Mouse (Mus musculus) limb, embryonic 14.5 days (tissue): Measurements from ENCODE around the gene Klhl18. TPM values are rescaled to one million over a fixed set of nuclear protein-coding genes. Genes with fewer than 3 reads are reported as not detected.

Source experiments
- ATAC-seq: fragments of 200-750 bp; cut with Nextera tagmentation; 2 replicates; pipeline ENCODE4 v1.8.0; 2017; ENCODE audit warnings: low read depth, moderate number of reproducible peaks, moderate TSS enrichment; ENCODE audit not compliant: low FRiP score
- DNase-seq: peaks from one replicate; pipeline ENCODE4 v3.0.0-alpha.2; 2015; ENCODE audit warnings: low spot score
- H3K27ac ChIP-seq: fragments of 300-500 bp; sonication (generic); replicated peaks from 2 replicates; pipeline ENCODE4 v1.5.1; 2014; ENCODE audit warnings: low read depth, mild to moderate bottlenecking, low read length, moderate library complexity, mixed read lengths
- H3K27me3 ChIP-seq: fragments of 300-500 bp; sonication (generic); 2 replicates; pipeline ENCODE4 v1.6.1; 2014; ENCODE audit warnings: low read length, mixed read lengths; ENCODE audit not compliant: control insufficient read depth, insufficient read depth
- H3K36me3 ChIP-seq: fragments of 300-500 bp; sonication (generic); 2 replicates; pipeline ENCODE4 v1.6.1; 2014; ENCODE audit warnings: mild to moderate bottlenecking, low read length, moderate library complexity, mixed read lengths; ENCODE audit not compliant: control insufficient read depth, insufficient read depth
- H3K4me1 ChIP-seq: fragments of 300-500 bp; sonication (generic); 2 replicates; pipeline ENCODE4 v1.6.1; 2014; ENCODE audit warnings: antibody characterized with exemption, low read length, mixed read lengths; ENCODE audit not compliant: control insufficient read depth, insufficient read depth
- H3K4me2 ChIP-seq: fragments of 300-500 bp; sonication (generic); replicated peaks from 2 replicates; pipeline ENCODE4 v1.6.1; 2014; ENCODE audit warnings: low read depth, mild to moderate bottlenecking, low read length, moderate library complexity; ENCODE audit not compliant: severe bottlenecking
- H3K4me3 ChIP-seq: fragments of 300-500 bp; sonication (generic); replicated peaks from 2 replicates; pipeline ENCODE4 v1.5.1; 2014; ENCODE audit warnings: low read length
- H3K9ac ChIP-seq: fragments of 300-500 bp; sonication (generic); 2 replicates; pipeline ENCODE4 v1.6.1; 2014; ENCODE audit warnings: mild to moderate bottlenecking, low read depth, low read length, moderate library complexity; ENCODE audit not compliant: severe bottlenecking
- H3K9me3 ChIP-seq: fragments of 300-500 bp; sonication (generic); 2 replicates; pipeline ENCODE4 v1.6.1; 2016; ENCODE audit warnings: low read length; ENCODE audit not compliant: control insufficient read depth
- POLR2A ChIP-seq: fragments of 200-500 bp; IDR thresholded peaks from 2 replicates; pipeline ENCODE4 v1.8.0; 2012; ENCODE audit warnings: inconsistent platforms, mild to moderate bottlenecking, moderate library complexity, borderline replicate concordance; ENCODE audit not compliant: insufficient read depth, insufficient read length; ENCODE audit errors: extremely low read depth
- WGBS: fragments of 180-500 bp; shearing (Covaris S2); extraction: QIAGEN DNeasy Blood & Tissue Kit; methylation state at CpG from one replicate; pipeline ENCODE4 v1.1.7; 2014; 5-methylcytosine and 5-hydroxymethylcytosine counted together
- polyA plus RNA-seq, 2 experiments: library from polyadenylated mRNA; depleted of rRNA in 1 of 2; stranded (reverse) in 1 of 2; unstranded in 1 of 2; fragments of >200 nt; fragmentation: Nextera tagmentation in 1 of 2; extraction: Ambion mirVana in 1 of 2; gene quantifications; 2 replicates each; pipeline versions ENCODE4 v1.2.1 to v1.2.3; 2012 to 2014

The Klhl18 gene
- polyA plus RNA-seq, 2 experiments = 11.0 to 21.0 TPM

DNA sequence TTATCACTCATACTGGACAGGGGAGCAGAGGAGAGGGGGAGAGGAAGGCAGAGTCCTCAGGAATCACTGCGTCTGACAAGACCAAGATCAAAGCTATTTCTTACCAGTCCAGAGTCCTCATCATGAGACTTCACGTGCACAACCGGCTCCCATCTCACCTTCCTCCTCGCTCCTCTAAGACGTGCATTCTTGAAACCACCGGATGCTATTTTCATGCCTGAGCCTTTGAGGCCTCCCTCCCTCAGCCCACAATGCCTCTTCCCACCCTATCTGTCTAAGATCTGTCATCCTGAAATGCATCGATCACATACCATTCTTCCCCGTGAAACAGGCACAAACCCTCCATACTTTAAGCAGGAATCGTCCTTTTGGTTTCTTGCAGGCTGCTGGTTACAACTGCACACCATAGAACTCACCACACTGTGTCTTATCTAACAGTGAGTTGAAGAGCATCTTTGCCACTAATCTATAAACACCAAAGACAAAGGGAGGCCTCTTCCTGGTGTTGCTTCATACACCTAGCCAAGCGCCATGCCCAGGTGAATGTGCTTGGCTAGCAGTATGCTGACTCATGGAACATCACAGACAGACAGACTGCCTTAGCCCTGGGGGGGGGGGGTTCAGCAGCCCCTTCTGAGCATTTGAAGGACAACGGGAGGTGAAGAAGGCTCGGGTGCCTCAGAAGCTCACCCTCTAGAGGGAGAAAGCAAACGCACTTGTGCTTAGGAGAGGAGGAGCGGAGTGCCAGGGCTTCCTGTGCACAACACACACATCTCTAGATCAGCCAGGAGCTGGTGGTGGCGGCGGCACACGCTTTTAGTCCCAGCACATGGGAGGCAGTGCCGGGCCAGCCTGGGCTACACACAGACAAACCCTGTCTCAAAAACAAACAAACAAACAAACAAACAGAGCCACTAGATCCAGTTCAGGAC, 15.3 kb downstream of the Klhl18 start:
- Histone ChIP-seq H3K4me3 (no peak overlapping the region), H3K9me3 (no peaks in the 10 kb centered on the region), H3K4me1 (no peaks in the 10 kb centered on the region), H3K36me3 (peaks cover 3% of the 10 kb centered on the region; the same call in 1 of the 2 replicates), H3K9ac (no peak overlapping the region), H3K4me2 (no peak overlapping the region), H3K27ac (no peak overlapping the region), H3K27me3 (no peaks in the 10 kb centered on the region)
- WGBS = 80% methylated on average over 18 of the region's 18 CpGs
- DNase-seq (no peak), ATAC-seq (no peak)
- TF ChIP-seq POLR2A = no peak

DNA sequence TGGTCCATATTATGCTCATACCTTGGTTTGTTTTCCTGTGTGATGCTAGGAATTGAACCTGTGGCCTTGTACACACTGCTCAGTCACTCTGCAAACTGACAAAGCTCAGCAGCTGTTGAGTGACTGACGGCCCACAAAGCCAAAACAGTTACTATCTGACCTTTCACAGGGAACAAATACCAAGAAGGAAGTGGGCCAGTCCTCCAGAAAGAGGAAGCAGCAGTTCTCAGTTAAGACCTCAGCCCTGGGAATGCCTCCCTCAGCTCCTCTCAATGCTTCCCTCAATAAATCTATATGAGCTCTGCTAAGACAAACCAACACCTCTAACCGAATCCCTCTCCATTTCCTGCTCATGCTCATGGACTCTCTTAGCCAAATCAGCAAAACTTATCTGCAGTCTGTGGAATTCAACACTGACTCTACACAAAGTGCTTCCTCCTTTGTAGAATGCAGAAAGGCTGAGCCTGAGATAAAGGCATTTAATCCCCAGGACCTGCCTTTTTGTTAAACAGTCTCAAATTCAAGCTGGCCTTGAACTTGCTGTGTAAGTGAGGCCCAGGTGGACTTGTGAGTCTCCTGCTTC, 17.3 kb downstream of the Klhl18 start:
- Histone ChIP-seq H3K27me3 (no peaks in the 10 kb centered on the region), H3K9me3 (no peaks in the 10 kb centered on the region), H3K9ac (no peak overlapping the region), H3K4me3 (no peak overlapping the region), H3K27ac (no peak overlapping the region), H3K36me3 (peaks cover 10% of the 10 kb centered on the region), H3K4me2 (no peak overlapping the region), H3K4me1 (no peaks in the 10 kb centered on the region)
- 70% methylated on average over 2 of the region's 2 CpGs for WGBS
- DNase-seq (no peak), ATAC-seq (no peak)
- TF ChIP-seq POLR2A = no peak

DNA sequence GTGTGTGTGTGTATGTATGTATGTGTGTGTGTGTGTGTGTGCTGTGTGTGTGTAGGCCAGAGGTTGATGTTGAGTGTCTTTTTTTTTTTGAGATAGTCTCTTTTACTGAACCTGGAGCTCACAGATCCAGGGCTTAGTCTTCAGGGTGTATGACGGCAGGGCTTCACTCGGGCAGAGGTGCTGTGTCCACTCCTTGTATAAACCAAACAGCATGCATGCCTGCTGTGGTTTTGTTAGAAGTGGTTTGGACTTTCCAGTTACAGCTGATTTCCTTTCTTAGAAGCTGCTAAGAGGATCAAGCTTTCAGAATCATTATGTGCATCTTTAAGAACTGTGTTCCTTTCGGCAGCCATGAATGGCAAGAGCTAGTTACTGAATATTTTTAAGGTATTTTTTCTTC, 18.6 kb downstream of the Klhl18 start:
- DNase-seq = no peak
- no peak for ATAC-seq
- no peak for TF ChIP-seq POLR2A
- Histone ChIP-seq H3K4me2 (no peak overlapping the region), H3K27ac (no peak overlapping the region), H3K4me3 (no peak overlapping the region), H3K36me3 (peaks cover 10% of the 10 kb centered on the region), H3K9me3 (no peaks in the 10 kb centered on the region), H3K27me3 (no peaks in the 10 kb centered on the region), H3K4me1 (no peaks in the 10 kb centered on the region), H3K9ac (no peak overlapping the region)
- 81% methylated on average over 3 of the region's 3 CpGs for WGBS

DNA sequence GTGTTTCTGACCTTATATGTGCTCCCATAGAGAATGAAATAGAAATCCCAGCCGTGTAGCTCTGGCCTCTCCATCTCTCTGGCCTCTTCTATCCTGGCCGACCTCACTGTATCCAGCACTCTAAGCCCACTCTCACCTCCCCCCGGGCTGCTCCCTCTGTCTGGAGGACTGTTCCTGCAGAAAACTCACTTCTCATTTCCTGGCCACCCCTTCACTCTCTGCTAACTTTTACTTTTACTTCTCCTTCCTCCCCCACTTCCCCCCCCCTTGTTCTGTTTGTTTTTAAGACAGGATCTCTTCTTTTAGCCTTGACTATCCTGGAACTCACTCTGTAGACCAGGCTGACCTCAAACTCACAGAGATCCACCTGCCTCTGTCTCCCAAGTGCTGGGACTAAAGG, 24.0 kb downstream of the Klhl18 start:
- Histone ChIP-seq H3K4me3 (no peak overlapping the region), H3K27ac (no peak overlapping the region), H3K9me3 (no peaks in the 10 kb centered on the region), H3K27me3 (no peaks in the 10 kb centered on the region), H3K4me1 (no peaks in the 10 kb centered on the region; the same call in 1 of the 2 replicates), H3K9ac (no peak overlapping the region), H3K4me2 (no peak overlapping the region), H3K36me3 (peaks cover 23% of the 10 kb centered on the region)
- ATAC-seq (no peak), DNase-seq (no peak)
- TF ChIP-seq POLR2A = no peak
- WGBS = 78% methylated on average over 3 of the region's 3 CpGs

DNA sequence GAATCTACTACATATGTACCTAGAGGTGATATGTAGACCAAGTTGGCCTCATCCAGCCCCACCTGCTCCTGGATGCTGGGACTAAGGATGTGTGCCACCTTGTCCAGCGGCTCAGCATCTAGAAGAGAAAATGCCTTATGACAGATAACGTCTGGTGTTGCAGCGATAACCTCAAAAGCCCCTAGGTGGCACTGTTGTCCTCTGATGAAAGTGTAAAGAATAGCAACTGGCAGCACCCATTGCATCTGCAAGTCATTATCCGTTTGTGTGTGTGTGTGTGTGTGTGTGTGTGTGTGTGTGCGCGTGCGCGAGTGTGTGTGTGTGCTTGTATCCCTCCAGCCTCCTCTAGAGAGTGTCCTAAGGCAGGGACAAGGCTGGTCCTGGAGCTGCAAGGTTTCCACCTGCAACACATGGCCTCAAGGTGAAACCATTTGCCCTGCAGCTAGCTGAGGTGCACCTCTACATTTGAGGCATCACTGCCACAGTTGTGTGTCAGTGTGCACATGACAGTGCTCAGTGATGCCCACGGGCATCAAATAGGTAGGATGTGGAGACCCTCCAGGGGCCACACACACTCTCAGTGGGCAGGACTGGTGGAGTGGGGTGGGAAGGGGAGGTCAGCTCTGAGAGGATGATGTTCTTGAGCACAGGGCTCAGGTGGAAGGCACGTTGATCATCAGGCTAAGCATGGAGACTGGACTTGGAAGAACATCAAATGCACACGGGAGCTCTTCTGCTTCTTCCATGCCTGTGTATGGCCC, 27.5 kb downstream of the Klhl18 start:
- Histone ChIP-seq H3K4me2 (no peak overlapping the region), H3K4me1 (no peaks in the 10 kb centered on the region; the same call in 1 of the 2 replicates), H3K36me3 (peaks cover 16% of the 10 kb centered on the region; the same call in 1 of the 2 replicates), H3K9me3 (no peaks in the 10 kb centered on the region), H3K4me3 (no peak overlapping the region), H3K27ac (no peak overlapping the region), H3K27me3 (no peaks in the 10 kb centered on the region), H3K9ac (no peak overlapping the region)
- DNase-seq (peak; percentile 93), ATAC-seq (peak; percentile 93)
- WGBS = 30% methylated on average over 11 of the region's 11 CpGs
- no peak for TF ChIP-seq POLR2A
